Mouse (Mus musculus): ENCODE results near the gene Hacd2. TPM values are rescaled to one million over a fixed set of nuclear protein-coding genes. Genes with fewer than 3 reads are reported as not detected.
A peak's percentile ranks its signal among the peaks of the same experiment; 100 is the strongest.

Gene Hacd2
- polyA plus RNA-seq, 1 experiment from 2014 or later: 122 TPM

DNA sequence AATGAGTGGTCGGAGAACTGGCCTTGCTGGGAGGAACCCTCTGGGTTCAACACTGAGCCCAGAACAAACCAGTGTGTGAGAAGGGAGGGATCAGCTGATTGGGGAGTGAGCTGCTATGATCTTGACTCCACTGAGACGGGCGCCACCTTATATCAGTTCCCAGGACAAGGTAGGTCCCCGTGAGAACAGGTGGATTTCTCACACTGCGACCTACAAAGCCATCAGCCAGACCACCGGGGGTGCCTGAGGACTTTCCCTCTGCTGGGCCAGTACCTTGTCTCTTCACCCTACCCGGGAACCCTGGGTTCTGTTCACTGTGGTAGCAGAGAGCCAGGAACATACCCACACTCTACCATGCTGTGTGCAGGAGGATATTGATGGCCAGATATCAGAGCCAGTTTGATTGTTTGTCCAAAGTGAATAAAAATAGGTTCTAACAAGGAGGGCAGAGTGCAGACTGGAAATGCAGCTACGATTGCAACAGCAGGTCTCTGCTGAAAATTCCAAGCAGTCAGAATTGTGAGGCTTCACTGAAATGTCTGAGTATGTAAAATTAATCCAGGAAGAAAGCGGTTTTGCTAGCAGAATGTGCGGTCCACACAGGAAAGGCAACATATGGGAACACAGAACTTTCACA lies 28.4 kb upstream of the Hacd2 start:
- H3K36me3 ChIP-seq: 0 out of 2 replicates have a peak, but pooled peaks cover 3% of the 10 kb centered on the region
- H3K4me1 ChIP-seq: peaks cover 15% of the 10 kb centered on the region; the same call in 1 of the 2 replicates
- 70% methylated on average over 10 of the region's 10 CpGs for WGBS
- H3K4me2 ChIP-seq: peak overlapping the region; percentile 8; the same call in 1 of the 2 replicates
- H3K9ac ChIP-seq: no peak overlapping the region
- H3K4me3 ChIP-seq (replicated peaks): no peak overlapping the region
- no peaks in the 10 kb centered on the region for H3K9me3 ChIP-seq
- ATAC-seq (ENCODE audit: insufficient read depth, low FRiP score, low read depth): no peak
- H3K27me3 ChIP-seq (replicated peaks): no peaks in the 10 kb centered on the region
- H3K27ac ChIP-seq: peak overlapping the region; percentile 90

DNA sequence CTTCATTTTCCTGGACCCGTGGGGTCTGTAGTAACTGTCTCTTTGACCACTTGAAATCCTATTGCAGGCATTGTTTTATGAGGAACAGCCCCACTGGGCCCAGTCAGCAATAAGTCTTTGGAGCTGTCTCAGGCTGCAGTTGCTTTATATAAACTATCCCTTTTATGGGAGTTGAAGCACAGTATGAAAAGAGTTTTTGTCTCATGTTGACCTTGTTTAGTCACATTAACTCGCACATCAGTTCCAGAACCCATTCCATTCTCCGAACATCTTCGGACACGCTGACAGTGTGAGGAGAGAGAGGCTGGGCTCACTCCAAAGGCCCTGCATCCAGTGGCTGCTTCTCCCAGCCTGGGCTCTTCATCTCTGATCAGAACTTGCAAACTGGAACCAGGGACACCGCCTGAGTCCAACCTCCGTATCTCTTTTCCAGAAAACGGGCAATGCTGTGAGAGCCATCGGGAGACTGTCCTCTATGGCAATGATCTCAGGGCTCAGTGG lies 27.5 kb upstream of the Hacd2 start:
- WGBS: 47% methylated on average over 9 of the region's 9 CpGs
- H3K9ac ChIP-seq: no peak overlapping the region
- no peaks in the 10 kb centered on the region for H3K27me3 ChIP-seq (replicated peaks)
- H3K4me1 ChIP-seq: peaks cover 15% of the 10 kb centered on the region; the same call in 1 of the 2 replicates
- peak overlapping the region; percentile 21; the same call in 1 of the 2 replicates for H3K4me2 ChIP-seq
- H3K27ac ChIP-seq: peak overlapping the region; percentile 90
- peak; percentile 55; the same call in 1 of the 2 replicates for ATAC-seq (ENCODE audit: insufficient read depth, low FRiP score, low read depth)
- no peaks in the 10 kb centered on the region for H3K9me3 ChIP-seq
- peak overlapping the region; percentile 34 for H3K4me3 ChIP-seq (replicated peaks)
- H3K36me3 ChIP-seq: 0 out of 2 replicates have a peak, but pooled peaks cover 3% of the 10 kb centered on the region

DNA sequence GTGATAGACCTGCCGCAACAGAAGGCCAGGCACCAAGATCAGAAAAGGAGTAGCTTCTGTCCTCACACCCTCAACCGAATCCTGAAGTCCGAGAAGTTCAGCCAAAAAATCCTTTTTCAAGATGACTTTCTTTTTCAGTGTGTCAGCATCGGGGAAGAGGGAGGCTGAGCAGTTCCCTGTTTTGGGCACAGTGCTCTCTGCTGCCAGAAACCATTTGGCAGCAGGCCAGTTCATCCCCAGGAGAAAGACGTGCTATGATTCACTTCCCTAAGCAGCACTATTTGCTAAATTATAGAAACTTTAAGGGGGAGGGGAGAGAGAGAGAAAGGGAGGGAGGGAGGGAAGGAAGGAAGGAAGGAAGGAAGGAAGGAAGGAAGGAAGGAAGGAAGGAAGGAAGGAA lies 26.1 kb upstream of the Hacd2 start:
- no peak for ATAC-seq (ENCODE audit: insufficient read depth, low FRiP score, low read depth)
- no peaks in the 10 kb centered on the region for H3K9me3 ChIP-seq
- H3K4me1 ChIP-seq: peaks cover 18% of the 10 kb centered on the region
- H3K4me2 ChIP-seq: peak overlapping the region; percentile 37
- H3K4me3 ChIP-seq (replicated peaks): peak overlapping the region; percentile 31
- no peaks in the 10 kb centered on the region for H3K27me3 ChIP-seq (replicated peaks)
- H3K36me3 ChIP-seq: 0 out of 2 replicates have a peak, but pooled peaks cover 3% of the 10 kb centered on the region
- H3K27ac ChIP-seq: peak overlapping the region; percentile 81
- 29% methylated on average over 5 of the region's 5 CpGs for whole genome bisulfite sequencing
- H3K9ac ChIP-seq: no peak overlapping the region

DNA sequence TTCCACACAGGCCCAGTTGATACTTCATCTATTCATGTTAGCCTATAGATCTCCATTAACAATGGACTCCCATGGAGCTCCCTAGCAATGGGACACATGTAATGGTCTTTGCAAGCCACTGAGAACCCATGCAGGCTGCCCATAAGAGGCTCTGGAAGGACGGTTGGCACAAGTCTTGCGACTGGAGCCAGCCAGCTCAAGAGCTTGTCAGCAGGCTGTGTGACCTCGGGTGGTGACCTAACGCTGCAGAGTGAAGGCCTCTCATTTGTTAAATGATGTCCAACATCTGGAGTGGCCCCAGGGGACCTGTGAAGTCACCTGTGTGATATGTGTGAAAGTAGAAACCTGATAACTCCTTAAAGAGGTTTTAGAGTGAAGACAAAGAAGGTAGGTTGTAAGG lies 25.2 kb upstream of the Hacd2 start:
- Histone ChIP-seq H3K36me3 (0 out of 2 replicates have a peak, but pooled peaks cover 3% of the 10 kb centered on the region), H3K9me3 (no peaks in the 10 kb centered on the region), H3K9ac (no peak overlapping the region), H3K4me1 (peaks cover 20% of the 10 kb centered on the region), H3K4me2 (peak overlapping the region; percentile 37), H3K4me3 (replicated peaks) (peak overlapping the region; percentile 26), H3K27ac (peak overlapping the region; percentile 38), H3K27me3 (replicated peaks) (no peaks in the 10 kb centered on the region)
- 63% methylated on average over 4 of the region's 4 CpGs for WGBS
- ATAC-seq (ENCODE audit: insufficient read depth, low FRiP score, low read depth): no peak

DNA sequence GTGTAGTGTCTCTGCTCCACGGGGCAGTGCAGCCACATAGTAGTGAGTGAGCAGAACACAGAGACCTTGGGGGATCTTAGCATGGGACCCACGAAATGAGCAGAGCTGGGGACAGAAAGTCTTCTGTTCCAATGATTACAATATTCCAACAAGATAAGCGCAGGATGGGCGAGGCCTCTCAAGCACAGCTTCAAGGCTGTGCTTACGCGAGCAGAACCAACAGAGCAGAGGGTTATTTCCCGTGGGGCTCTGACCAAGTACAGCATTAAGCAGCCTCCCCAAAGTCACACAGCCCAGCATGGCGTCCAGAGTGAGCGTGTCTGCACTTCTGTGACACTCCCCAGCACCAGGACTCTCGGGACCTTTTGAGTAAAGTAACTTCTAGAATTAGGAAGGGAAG lies 24.7 kb upstream of the Hacd2 start:
- Histone ChIP-seq H3K36me3 (0 out of 2 replicates have a peak, but pooled peaks cover 3% of the 10 kb centered on the region), H3K4me1 (peaks cover 20% of the 10 kb centered on the region), H3K4me2 (peak overlapping the region; percentile 37), H3K9ac (no peak overlapping the region), H3K27me3 (replicated peaks) (no peaks in the 10 kb centered on the region), H3K27ac (peak overlapping the region; percentile 38; the same call in 1 of the 2 replicates), H3K4me3 (replicated peaks) (peak overlapping the region; percentile 26), H3K9me3 (no peaks in the 10 kb centered on the region)
- WGBS: 58% methylated on average over 10 of the region's 10 CpGs
- ATAC-seq (ENCODE audit: insufficient read depth, low FRiP score, low read depth): no peak

DNA sequence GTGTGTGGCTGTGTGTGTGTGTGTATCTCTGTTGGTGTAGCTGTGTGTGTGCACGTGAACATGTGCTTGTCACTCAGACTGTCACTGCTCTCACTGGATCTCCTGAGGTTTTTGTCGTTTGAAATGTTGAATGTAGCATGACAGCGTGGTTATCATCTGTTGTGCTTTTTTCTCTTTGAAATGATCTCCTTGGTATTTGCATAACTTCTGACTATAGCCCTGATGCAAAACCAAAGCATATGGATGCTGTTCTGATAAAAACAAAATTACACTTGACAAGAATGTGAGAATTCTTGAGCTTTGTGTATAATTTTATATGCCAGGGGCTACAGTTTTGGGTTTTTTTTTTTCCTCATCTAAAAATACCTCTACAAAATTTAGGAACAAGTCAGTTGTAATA lies 23.2 kb upstream of the Hacd2 start:
- no peak for ATAC-seq (ENCODE audit: insufficient read depth, low FRiP score, low read depth)
- Histone ChIP-seq H3K4me2 (peak overlapping the region; percentile 37; the same call in 1 of the 2 replicates), H3K9ac (no peak overlapping the region), H3K27ac (no peak overlapping the region), H3K27me3 (replicated peaks) (no peaks in the 10 kb centered on the region), H3K9me3 (no peaks in the 10 kb centered on the region), H3K4me1 (peaks cover 17% of the 10 kb centered on the region), H3K36me3 (0 out of 2 replicates have a peak, but pooled peaks cover 3% of the 10 kb centered on the region), H3K4me3 (replicated peaks) (peak overlapping the region; percentile 26; the same call in 1 of the 2 replicates)
- WGBS: 73% methylated on average over 3 of the region's 3 CpGs

DNA sequence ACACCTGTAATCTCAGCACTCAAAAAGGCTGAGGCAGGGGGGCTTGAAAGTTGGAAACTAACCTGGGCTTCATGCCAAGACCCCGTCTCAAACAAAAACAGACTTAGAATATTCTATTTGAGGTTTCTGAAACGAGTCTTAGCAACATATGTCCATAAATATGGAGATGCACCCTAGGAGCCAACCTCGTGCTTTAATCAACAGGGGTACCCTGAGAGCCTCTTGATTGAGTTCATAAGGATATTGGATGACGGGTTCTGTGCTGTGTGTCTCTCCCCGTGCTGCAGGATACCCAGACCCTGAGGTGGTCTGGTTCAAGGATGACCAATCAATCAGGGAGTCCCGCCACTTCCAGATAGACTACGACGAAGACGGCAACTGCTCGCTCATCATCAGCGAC lies 22.2 kb upstream of the Hacd2 start:
- Histone ChIP-seq H3K27me3 (replicated peaks) (no peaks in the 10 kb centered on the region), H3K4me2 (no peak overlapping the region), H3K4me3 (replicated peaks) (no peak overlapping the region), H3K9ac (no peak overlapping the region), H3K4me1 (peaks cover 14% of the 10 kb centered on the region), H3K9me3 (no peaks in the 10 kb centered on the region), H3K36me3 (0 out of 2 replicates have a peak, but pooled peaks cover 3% of the 10 kb centered on the region), H3K27ac (no peak overlapping the region)
- WGBS: 38% methylated on average over 11 of the region's 11 CpGs
- no peak for ATAC-seq (ENCODE audit: insufficient read depth, low FRiP score, low read depth)

DNA sequence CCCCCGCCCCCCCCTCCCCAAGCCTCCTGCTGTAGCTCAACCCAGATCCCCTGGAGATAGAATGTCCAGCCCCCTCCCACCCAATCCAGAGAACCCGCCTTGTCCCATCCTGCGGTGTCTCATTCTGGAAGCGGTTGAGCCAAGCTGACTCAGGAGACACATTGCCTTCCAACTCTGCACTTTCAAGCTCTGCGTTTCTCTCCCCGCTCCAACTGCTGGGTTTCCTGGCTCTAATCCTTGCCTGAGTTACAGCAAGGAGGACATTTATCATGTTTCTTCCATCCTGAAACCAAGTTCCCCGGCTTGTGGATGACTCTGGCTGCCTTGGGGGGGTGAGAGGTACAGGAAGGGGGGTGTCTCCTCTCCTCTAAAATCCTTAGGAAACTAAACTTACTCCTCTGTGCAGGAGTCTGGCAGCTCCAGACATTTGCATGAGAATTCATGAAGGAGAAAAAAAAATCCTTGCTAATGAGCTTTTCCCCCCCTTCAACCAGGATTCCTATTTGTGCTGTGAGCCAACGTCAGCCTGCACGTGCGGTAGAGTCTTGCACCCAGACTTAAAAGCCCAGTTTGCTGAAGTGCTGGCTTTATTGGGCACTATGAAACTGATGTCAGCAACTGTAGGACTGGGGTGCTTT lies 21.2 kb upstream of the Hacd2 start:
- Histone ChIP-seq H3K4me3 (replicated peaks) (no peak overlapping the region), H3K36me3 (0 out of 2 replicates have a peak, but pooled peaks cover 3% of the 10 kb centered on the region), H3K9me3 (no peaks in the 10 kb centered on the region), H3K4me1 (peaks cover 14% of the 10 kb centered on the region), H3K4me2 (peak overlapping the region; percentile 14; the same call in 1 of the 2 replicates), H3K9ac (no peak overlapping the region), H3K27ac (peak overlapping the region; percentile 61), H3K27me3 (replicated peaks) (no peaks in the 10 kb centered on the region)
- WGBS: 8% methylated on average over 10 of the region's 10 CpGs
- ATAC-seq (ENCODE audit: insufficient read depth, low FRiP score, low read depth): peak; percentile 72; the same call in 1 of the 2 replicates

DNA sequence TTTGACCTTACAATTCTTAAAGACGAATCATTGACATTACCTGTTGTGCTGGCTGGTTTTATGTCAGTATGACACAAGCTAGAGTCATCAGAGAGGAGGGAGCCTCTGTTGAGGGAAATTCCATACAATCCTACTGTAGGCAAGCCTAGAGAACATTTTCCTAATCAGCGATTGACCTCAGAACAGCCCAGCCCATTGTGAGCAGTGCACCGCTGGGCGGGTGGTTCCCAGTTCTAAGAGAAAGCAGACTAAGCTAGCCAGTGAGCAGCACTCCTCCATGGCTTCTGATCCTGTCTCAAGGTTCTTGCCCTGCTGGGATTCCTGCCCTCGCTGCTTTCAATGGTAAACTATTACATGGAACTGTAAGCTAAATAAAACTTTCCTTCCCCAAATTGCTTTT lies 17.9 kb upstream of the Hacd2 start:
- no peak for ATAC-seq (ENCODE audit: insufficient read depth, low FRiP score, low read depth)
- H3K4me2 ChIP-seq: no peak overlapping the region

DNA sequence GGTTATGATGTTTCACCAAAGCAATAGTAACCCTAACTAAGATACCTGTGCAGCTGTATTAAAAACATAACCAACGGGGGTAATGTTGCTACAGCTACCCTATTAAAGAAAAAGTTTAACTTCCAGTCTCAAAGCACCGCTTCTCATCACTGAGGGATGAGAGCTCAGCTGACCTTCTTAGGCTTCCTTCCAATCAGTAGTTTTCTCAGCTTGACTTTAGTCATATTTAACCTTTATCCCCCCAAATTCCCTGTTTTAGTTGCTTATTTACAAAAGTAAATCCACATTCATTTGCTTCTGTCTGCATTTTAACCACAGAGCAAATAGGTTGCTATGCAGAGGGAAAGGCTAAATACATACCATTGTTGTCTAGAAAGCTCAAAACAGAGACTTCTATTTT lies 17.5 kb upstream of the Hacd2 start:
- H3K4me1 ChIP-seq: peaks cover 5% of the 10 kb centered on the region; the same call in 1 of the 2 replicates
- no peak overlapping the region for H3K4me3 ChIP-seq (replicated peaks)
- H3K9ac ChIP-seq: no peak overlapping the region
- H3K27me3 ChIP-seq (replicated peaks): no peaks in the 10 kb centered on the region
- no peak for ATAC-seq (ENCODE audit: insufficient read depth, low FRiP score, low read depth)
- H3K36me3 ChIP-seq: no peaks in the 10 kb centered on the region
- no peak overlapping the region for H3K27ac ChIP-seq
- no peaks in the 10 kb centered on the region for H3K9me3 ChIP-seq
- H3K4me2 ChIP-seq: no peak overlapping the region
- WGBS: 72% methylated on average over 2 of the region's 2 CpGs

More for the DNA sequence above, 17.9 kb upstream of the Hacd2 start:
- 62% methylated on average over 5 of the region's 5 CpGs for WGBS
- no peaks in the 10 kb centered on the region for H3K27me3 ChIP-seq (replicated peaks)
- H3K4me3 ChIP-seq (replicated peaks): no peak overlapping the region
- no peaks in the 10 kb centered on the region for H3K36me3 ChIP-seq
- H3K27ac ChIP-seq: no peak overlapping the region
- peaks cover 5% of the 10 kb centered on the region; the same call in 1 of the 2 replicates for H3K4me1 ChIP-seq
- no peak overlapping the region for H3K9ac ChIP-seq
- no peaks in the 10 kb centered on the region for H3K9me3 ChIP-seq

DNA sequence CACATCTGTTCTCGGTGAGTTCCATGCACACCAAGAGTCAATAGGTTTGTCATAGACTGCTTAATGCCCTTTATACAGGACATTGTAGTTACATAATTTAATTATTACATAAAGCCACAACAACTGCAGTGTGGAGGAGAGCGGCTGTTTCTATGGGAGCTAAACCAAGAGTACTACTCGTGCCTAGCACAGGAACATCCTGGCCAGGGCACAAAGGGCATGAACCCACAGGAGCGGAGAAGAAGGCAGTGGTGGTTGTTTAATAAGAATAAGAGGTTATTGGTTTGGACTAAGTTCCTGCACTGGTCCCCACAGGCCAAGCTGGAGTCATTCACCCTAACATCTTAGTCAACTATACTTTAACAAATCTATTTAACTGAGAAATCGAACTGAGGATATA lies 16.0 kb upstream of the Hacd2 start:
- no peak for ATAC-seq (ENCODE audit: insufficient read depth, low FRiP score, low read depth)
- Histone ChIP-seq H3K4me1 (peaks cover 1% of the 10 kb centered on the region; the same call in 1 of the 2 replicates), H3K27ac (no peak overlapping the region), H3K9me3 (no peaks in the 10 kb centered on the region), H3K4me3 (replicated peaks) (no peak overlapping the region), H3K9ac (no peak overlapping the region), H3K36me3 (no peaks in the 10 kb centered on the region), H3K27me3 (replicated peaks) (no peaks in the 10 kb centered on the region), H3K4me2 (no peak overlapping the region)
- 86% methylated on average over 5 of the region's 5 CpGs for WGBS

DNA sequence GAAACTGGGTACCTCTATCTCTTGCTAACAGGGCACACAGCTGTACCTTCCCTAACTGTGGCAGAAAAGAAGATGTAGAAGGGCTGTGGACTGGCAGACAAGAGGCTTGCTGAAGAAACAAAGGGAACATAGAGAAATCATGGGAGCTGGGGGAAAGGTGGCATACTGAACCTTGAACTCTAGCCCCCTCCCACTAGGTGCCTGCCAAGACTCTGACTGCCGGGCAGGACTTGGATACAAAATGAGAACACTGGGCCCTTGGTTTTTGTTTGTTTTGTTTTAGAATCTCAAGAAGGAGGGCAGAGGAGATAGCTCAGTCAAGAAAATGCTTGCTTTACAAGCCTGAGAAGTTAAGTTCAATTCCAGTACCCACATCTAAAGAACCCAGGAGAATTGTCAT lies 14.9 kb upstream of the Hacd2 start:
- no peak overlapping the region for H3K4me2 ChIP-seq
- H3K27me3 ChIP-seq (replicated peaks): no peaks in the 10 kb centered on the region
- no peaks in the 10 kb centered on the region for H3K4me1 ChIP-seq
- H3K36me3 ChIP-seq: no peaks in the 10 kb centered on the region
- ATAC-seq (ENCODE audit: insufficient read depth, low FRiP score, low read depth): no peak
- H3K27ac ChIP-seq: no peak overlapping the region
- H3K4me3 ChIP-seq (replicated peaks): no peak overlapping the region
- no peaks in the 10 kb centered on the region for H3K9me3 ChIP-seq
- WGBS: 54% methylated on average over 1 of the region's 1 CpGs
- no peak overlapping the region for H3K9ac ChIP-seq
